Mouse (Mus musculus) kidney, postnatal 0 days (tissue): ENCODE data around the gene Mtor. TPM values are rescaled to one million over a fixed set of nuclear protein-coding genes. Genes with fewer than 3 reads are reported as not detected.

Experiments
- ATAC-seq: fragments of 200-750 bp; cut with Nextera tagmentation; replicated peaks from 2 replicates; pipeline ENCODE4 v1.8.0; 2017; ENCODE audit warnings: low read depth, moderate number of reproducible peaks, moderate TSS enrichment, moderate library complexity; ENCODE audit not compliant: low FRiP score
- DNase-seq: peaks from one replicate; pipeline ENCODE4 v3.0.0-alpha.2; 2016; ENCODE audit warnings: low spot score
- H3K27ac ChIP-seq: fragments of 300-500 bp; sonication (generic); 2 replicates; pipeline ENCODE4 v1.5.1; 2014; ENCODE audit warnings: mild to moderate bottlenecking
- H3K27me3 ChIP-seq: fragments of 300-500 bp; sonication (generic); 2 replicates; pipeline ENCODE4 v1.6.1; 2014; ENCODE audit warnings: low read length, mixed read lengths; ENCODE audit not compliant: insufficient read depth
- H3K36me3 ChIP-seq: fragments of 300-500 bp; sonication (generic); 2 replicates; pipeline ENCODE4 v1.6.1; 2014; ENCODE audit warnings: low read length, mixed read lengths; ENCODE audit not compliant: insufficient read depth
- H3K4me1 ChIP-seq: fragments of 300-500 bp; sonication (generic); replicated peaks from 2 replicates; pipeline ENCODE4 v1.6.1; 2014; ENCODE audit warnings: antibody characterized with exemption, low read length, mixed read lengths; ENCODE audit not compliant: insufficient read depth
- H3K4me2 ChIP-seq: fragments of 300-500 bp; sonication (generic); 2 replicates; pipeline ENCODE4 v1.6.1; 2014; ENCODE audit warnings: mild to moderate bottlenecking, low read length, moderate library complexity, mixed read lengths
- H3K4me3 ChIP-seq: fragments of 300-500 bp; sonication (generic); replicated peaks from 2 replicates; pipeline ENCODE4 v1.5.1; 2014; ENCODE audit warnings: low read depth, low read length
- H3K9ac ChIP-seq: fragments of 300-500 bp; sonication (generic); 2 replicates; pipeline ENCODE4 v1.6.1; 2014; ENCODE audit warnings: low read depth, low read length
- H3K9me3 ChIP-seq: fragments of 300-500 bp; sonication (generic); replicated peaks from 2 replicates; pipeline ENCODE4 v1.6.1; 2016; ENCODE audit warnings: low read length, inconsistent platforms, mixed read lengths
- CTCF ChIP-seq: IDR thresholded peaks from 2 replicates; pipeline ENCODE4 v1.5.1; 2016; ENCODE audit warnings: antibody characterized with exemption, low read depth, mild to moderate bottlenecking, moderate library complexity
- WGBS: fragments of 180-500 bp; shearing (Covaris S2); extraction: QIAGEN DNeasy Blood & Tissue Kit; methylation state at CpG from one replicate; pipeline ENCODE4 v1.1.7; 2014; 5-methylcytosine and 5-hydroxymethylcytosine counted together
- polyA plus RNA-seq: library from polyadenylated mRNA; unstranded; fragments of >200 nt; fragmentation: Nextera tagmentation; extraction: Ambion mirVana; gene quantifications from 2 replicates; pipeline ENCODE4 v1.2.1, GENCODE M21; 2015

Gene Mtor
- polyA plus RNA-seq, 1 experiment from 2014 or later: 21.6 TPM

DNA sequence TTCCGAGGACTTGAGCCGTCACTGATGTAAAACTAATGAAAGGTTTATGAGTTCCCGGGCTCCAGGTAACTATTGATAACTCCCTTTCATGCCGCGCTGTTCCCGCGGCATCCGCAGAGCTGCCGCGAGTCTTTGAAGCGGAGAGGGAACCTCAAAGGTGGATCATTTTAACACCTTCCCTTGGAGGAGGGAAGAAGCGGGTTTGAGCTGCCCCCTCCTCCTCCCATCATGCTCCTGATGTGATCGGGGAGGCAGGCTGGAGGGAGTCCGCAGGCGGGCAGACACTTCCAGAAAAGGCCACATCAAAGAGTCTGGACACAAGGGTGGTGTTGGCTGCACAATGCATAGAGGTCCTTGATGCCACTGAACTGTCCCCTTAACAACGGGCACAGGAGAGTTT lies 32.8 kb upstream of the Mtor start:
- no peaks in the 10 kb centered on the region for H3K4me1 ChIP-seq
- peaks cover 6% of the 10 kb centered on the region for H3K27me3 ChIP-seq
- no peak overlapping the region for H3K9ac ChIP-seq
- ATAC-seq (no peak), DNase-seq (no peak)
- H3K9me3 ChIP-seq: no peaks in the 10 kb centered on the region
- H3K4me3 ChIP-seq: no peak overlapping the region
- no peaks in the 10 kb centered on the region for H3K36me3 ChIP-seq
- no peak for TF ChIP-seq CTCF
- peak overlapping the region; percentile 25; the same call in 1 of the 2 replicates for H3K4me2 ChIP-seq
- no peak overlapping the region for H3K27ac ChIP-seq
- 7% methylated on average over 16 of the region's 16 CpGs for WGBS

DNA sequence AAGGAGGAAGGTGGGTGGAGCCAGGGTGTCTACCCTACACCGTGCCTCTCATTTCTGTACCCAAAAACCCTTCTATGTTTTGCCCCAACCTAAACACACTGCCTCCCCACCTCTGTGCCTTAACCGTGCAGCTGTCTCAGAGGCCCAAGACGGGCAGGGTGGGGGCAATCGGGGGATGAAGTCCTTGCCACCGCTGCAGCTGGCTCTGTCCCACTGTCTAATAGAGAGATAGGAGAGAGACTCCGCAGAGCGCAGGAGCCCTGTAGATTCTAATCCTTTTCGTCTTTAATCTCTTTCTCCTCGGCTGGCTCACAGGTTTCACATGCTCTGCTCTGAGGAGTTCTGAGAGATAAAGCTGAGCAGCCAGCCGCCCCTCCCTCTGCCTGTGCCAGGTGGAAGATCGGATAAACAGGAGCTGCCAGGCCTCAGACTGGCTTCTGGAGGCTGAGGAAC lies 31.3 kb upstream of the Mtor start:
- Histone ChIP-seq H3K9ac (no peak overlapping the region), H3K27ac (no peak overlapping the region), H3K9me3 (no peaks in the 10 kb centered on the region), H3K4me2 (no peak overlapping the region), H3K36me3 (no peaks in the 10 kb centered on the region), H3K27me3 (peaks cover 6% of the 10 kb centered on the region), H3K4me1 (no peaks in the 10 kb centered on the region), H3K4me3 (no peak overlapping the region)
- TF ChIP-seq CTCF: no peak
- ATAC-seq: no peak
- no peak for DNase-seq
- WGBS: 51% methylated on average over 11 of the region's 11 CpGs

DNA sequence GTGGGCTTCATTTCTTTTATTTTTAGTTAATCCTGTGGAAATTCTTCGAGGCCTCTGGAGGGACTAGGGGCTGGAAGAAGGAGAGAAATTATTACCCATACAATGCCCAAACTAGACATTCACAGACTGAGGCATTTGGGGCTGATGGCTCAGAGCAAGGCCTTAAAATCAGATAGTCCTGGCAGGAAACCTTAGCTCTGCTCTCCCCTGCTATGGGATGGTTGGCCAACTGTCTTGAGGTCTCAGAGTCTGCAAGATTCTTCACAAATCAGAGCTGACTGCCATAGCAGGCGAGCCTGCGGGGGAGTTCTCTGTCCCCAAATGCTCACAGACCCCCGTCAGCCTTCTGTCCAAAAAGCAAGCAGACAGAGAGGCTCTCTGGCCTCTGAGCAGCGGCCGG lies 30.9 kb upstream of the Mtor start:
- peaks cover 6% of the 10 kb centered on the region for H3K27me3 ChIP-seq
- H3K9me3 ChIP-seq: no peaks in the 10 kb centered on the region
- DNase-seq (no peak), ATAC-seq (no peak)
- H3K36me3 ChIP-seq: no peaks in the 10 kb centered on the region
- H3K4me2 ChIP-seq: no peak overlapping the region
- no peak for TF ChIP-seq CTCF
- no peak overlapping the region for H3K27ac ChIP-seq
- 30% methylated on average over 6 of the region's 6 CpGs for WGBS
- H3K4me3 ChIP-seq: no peak overlapping the region
- no peaks in the 10 kb centered on the region for H3K4me1 ChIP-seq
- no peak overlapping the region for H3K9ac ChIP-seq

DNA sequence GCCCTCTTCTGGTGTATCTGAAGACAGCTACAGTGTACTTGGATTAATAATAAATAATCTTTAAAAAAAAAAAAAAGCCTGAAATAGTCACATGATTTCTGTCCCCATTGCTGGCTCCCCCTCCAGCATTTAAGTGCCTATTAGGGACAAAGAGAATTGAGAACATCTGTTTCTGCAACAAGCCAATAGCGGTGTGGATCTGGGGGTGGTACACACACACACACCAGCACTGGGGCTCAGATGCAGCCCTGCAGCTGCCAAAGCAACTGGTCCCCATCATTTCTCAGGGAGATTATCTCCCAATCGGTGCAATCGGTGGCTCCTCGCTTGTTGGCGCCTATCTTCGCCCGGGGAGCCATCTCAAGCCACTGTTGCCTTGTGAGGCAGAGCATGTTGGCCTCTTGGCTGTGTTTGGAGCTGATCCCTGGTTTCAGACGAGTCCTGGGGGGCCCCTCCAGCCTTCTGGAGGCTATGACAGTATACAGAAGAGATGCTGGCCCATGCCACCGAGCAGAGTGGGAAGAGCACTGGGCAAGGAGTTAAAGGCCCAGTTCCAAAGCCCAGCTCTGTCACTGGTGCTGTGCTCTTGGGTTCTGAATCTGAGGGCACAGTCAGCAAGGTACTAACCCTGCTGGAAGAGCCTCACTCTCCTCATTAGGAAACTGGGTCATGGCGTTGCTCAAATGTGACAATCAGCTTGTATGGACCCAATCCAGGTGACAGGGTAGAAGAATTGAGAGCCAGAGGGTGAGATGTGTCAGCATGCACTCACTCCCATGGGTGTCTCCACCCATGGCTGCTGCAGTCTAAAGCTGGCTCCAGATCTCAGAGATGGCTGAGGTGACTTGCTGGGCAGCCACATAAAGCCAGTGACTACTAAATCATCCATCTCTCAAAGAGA lies 21.2 kb upstream of the Mtor start:
- TF ChIP-seq CTCF: no peak
- Histone ChIP-seq H3K4me3 (no peak overlapping the region), H3K27ac (no peak overlapping the region), H3K36me3 (0 out of 2 replicates have a peak, but pooled peaks cover 4% of the 10 kb centered on the region), H3K9ac (no peak overlapping the region), H3K27me3 (no peaks in the 10 kb centered on the region), H3K9me3 (no peaks in the 10 kb centered on the region), H3K4me2 (no peak overlapping the region), H3K4me1 (no peaks in the 10 kb centered on the region)
- 80% methylated on average over 10 of the region's 10 CpGs for WGBS
- ATAC-seq (no peak), DNase-seq (no peak)

DNA sequence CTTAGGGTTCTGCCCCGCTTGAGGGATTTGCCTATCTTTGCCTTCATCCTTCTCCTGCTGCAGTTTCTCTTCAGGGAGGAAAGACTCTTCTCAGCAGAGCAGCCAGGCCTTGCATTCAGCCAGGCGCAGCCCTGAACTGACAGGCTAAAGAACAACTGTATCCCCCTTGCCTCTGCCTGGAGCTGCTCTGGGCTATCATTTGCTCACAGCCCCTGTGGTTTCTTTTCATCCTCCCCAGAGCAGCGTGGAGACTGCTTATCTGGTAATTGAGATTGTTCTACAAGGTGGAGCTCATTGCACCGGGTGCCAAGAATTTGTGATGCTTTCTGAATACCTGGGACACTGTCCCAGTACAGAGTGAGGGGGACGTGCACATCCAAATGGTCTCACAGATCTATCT lies 19.9 kb upstream of the Mtor start:
- H3K9me3 ChIP-seq: no peaks in the 10 kb centered on the region
- no peak overlapping the region for H3K9ac ChIP-seq
- no peaks in the 10 kb centered on the region for H3K4me1 ChIP-seq
- TF ChIP-seq CTCF: no peak
- no peak overlapping the region for H3K4me3 ChIP-seq
- WGBS: 73% methylated on average over 5 of the region's 5 CpGs
- no peak overlapping the region for H3K27ac ChIP-seq
- 0 out of 2 replicates have a peak, but pooled peaks cover 4% of the 10 kb centered on the region for H3K36me3 ChIP-seq
- no peak overlapping the region for H3K4me2 ChIP-seq
- ATAC-seq: no peak
- DNase-seq: no peak
- H3K27me3 ChIP-seq: no peaks in the 10 kb centered on the region

DNA sequence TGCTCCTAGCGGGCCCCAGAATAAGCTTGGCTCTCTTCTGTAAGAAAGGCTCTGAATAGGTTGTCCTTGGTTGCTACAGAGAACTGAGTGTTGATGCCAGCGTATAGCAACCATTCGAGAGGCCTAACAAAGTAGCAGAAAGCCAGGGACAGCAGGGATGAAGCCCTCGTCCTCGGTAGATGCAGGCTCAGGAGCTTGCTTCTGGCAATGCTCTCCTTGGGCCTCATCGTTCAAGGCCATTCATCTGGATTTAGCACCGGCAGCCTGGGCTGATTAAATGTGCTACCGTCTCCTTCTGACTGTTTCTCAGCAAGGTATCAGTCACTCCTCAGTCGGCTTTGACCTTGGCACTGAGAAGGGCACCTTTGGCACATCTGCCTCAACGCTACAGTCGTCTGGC lies 19.3 kb upstream of the Mtor start:
- TF ChIP-seq CTCF: no peak
- H3K4me2 ChIP-seq: no peak overlapping the region

More for the DNA sequence above, 19.3 kb upstream of the Mtor start:
- DNase-seq: no peak
- 0 out of 2 replicates have a peak, but pooled peaks cover 4% of the 10 kb centered on the region for H3K36me3 ChIP-seq
- H3K27me3 ChIP-seq: no peaks in the 10 kb centered on the region
- no peaks in the 10 kb centered on the region for H3K4me1 ChIP-seq
- ATAC-seq: no peak
- 93% methylated on average over 11 of the region's 11 CpGs for WGBS
- H3K9me3 ChIP-seq: no peaks in the 10 kb centered on the region
- H3K27ac ChIP-seq: no peak overlapping the region
- H3K9ac ChIP-seq: no peak overlapping the region
- H3K4me3 ChIP-seq: no peak overlapping the region
